Mouse (Mus musculus) heart, adult 9 months (tissue): ENCODE measurements around the gene Asic1.
A peak's percentile ranks its signal among the peaks of the same experiment; 100 is the strongest.
"Not testable (repeated sequence)": the region's sequence is repeated elsewhere in the genome, so short reads cannot be mapped to it uniquely, and the experiment has no call there.

Experiments
- DNase-seq, 2 experiments: peaks; one replicate each; pipeline ENCODE4 v3.0.0; 2022; ENCODE audit warnings: low spot score in 2 of 2

Asic1 gene

DNA sequence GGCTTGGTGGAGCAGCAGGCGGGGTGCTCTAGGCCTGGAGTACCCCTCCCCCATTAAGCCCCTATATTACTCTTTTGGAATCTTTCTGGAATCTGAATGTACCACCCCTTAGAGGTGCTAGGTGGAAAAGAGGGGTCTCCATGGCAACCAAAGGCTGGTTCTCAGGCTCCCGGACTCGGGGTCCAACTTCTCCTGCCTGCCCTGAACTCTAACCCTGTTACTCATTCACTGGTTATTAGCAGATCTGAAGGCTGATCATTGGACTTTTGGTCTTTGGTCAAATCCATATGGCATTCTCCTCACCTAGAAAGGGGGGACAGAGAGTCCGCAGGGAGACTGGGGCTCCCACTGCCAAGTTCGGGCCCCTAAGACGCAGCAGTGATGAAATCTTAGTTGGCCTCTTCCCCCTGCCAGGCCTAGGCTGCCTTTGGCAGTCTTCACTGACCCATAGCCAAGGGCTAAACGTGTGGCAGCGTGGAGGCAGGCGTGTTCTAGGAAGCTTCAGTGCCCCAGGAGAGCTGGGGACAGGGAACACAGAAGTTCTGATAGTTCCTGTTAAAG is 48.4 kb downstream of the Asic1 start:
- peak in 1 of 2 experiments; percentile 22 for DNase-seq

- DNase-seq = no peak
These were observed 49.7 kb downstream of the Asic1 start for GRCm38 (mm10) chr15:99719865-99720264.

DNA sequence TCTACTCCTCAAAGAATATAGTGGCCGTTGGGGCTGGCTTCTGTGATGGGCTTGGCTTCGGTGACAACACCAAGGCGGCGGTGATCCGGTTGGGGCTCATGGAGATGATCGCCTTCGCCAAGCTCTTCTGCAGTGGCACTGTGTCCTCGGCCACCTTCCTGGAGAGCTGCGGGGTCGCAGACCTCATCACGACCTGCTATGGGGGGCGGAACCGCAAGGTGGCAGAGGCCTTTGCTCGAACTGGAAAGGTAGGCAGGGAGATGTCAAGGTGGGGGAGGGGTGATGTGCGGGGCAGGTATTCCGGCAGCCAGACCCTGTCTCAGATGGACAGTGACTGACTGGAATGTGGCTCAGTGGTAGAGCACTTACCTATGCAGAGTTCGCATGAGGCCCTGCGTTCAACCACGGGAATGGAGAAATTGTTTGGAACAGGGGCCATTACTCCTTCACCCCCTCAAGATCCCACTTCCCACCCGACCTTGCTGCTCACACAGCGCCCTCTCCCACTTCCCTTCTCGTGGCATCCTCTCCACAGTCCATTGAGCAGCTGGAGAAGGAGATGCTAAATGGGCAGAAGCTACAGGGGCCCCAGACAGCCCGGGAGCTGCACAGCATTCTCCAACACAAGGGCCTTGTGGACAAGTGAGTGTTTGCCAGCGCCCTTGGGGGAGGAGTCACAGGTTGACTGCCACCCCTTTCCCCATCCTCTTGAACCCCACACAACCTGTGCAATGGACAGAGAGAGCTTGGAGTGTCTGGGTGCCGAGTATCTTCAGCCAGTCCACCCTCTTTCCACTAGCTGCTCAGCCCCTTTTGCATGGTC is 52.0 kb downstream of the Asic1 start:
- no peak for DNase-seq

GRCm38 (mm10) chr15:99723120-99723514 is 52.9 kb downstream of the Asic1 start:
- no peak for DNase-seq

- peak; percentile 86 to 87 for DNase-seq
These were observed 53.5 kb downstream of the Asic1 start for GRCm38 (mm10) chr15:99723515-99724291.

DNA sequence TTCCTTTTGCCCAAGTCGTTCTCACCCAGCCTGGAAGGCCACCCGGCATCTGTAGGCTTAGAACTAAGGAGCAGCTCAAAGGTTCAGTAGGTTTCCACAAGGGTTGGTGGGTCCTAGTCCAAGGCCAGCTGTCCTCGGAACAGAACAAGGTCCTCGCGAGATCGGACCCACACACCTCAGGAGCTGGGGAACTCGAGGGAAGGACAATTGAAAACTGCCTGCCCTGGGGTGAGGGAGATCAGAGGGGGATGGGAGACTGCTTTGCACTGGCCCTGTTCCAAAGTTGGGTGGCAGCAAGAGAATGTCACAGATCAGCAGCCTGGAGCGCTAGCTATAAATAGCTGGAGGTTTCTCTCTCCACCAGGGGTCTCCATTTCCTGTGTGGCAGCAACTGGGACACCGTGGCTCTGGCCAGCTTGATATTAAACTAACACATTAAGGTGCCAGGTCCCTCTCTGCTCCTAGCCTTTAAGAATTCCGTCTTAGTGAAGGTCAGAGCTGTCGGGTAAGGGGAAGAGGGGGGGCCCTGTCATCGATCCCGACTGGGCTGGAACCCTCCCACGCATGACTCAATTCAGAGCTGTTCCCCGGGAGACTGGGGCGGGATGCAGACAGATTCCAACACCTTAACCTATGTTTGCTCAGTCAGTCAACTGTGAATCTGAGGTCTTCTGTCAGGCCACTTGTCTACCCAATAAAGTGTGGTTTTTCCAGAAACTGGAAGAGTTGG is 54.3 kb downstream of the Asic1 start:
- peak; percentile 77 to 86 for DNase-seq

GRCm38 (mm10) chr15:99725341-99726155 is 55.4 kb downstream of the Asic1 start, which contains the start of gene Cox14:
Cox14 (plus strand) TSS chr15:99725618.
- DNase-seq = peak; percentile 98

DNA sequence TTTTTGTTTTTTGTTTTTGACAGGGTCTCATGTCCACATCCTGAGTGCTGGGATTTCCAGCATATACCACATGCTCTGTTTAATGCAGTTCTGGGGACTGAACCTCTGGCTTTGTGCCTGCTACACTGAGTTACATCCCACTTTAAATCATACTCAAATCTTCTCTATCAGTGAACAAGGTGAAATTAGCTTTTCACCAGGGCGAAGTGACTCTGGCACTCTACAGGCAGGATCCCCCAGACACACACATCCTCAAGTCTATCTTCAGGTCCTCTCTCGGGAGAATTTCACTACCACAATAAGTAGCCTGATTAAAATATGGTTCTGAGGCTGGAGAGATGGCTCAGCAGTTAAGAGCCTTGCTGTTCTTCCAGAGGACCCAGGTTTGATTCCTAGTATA is 56.4 kb downstream of the Asic1 start:
- no peak for DNase-seq

DNA sequence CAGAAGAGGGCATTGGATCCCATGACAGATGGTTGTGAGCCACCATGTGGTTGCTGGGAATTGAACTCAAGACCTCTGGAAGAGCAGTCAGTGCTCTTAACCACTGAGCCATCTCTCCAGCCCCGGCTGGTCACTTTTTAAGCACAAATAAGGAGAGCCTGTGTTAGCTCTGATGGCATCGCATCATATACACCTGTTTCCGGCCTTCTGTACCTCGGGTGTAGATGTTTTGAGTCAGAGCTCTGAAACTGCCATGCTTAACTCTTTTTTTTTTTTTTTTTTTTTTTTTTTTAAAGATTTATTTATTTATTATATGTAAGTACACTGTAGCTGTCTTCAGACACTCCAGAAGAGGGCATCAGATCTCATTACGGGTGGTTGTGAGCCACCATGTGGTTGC is 56.9 kb downstream of the Asic1 start:
- not testable (repeated sequence) for DNase-seq

DNA sequence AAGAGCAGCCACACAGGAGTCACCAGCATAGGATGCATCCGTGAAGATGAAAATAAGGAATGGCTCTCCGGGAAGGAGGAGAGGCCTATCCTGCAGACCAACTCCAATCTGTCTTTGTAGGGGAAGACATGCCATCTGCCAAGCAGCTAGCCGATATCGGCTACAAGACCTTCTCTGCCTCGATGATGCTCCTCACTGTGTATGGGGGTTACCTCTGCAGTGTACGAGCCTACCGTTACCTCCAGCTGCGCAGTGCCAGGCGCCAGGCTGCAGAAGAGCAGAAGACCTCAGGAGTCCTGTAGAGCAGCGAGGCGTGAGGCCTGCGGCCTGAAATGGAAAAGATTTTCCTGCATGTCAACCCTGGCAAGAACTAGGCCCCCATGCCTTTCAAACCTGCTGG is 57.4 kb downstream of the Asic1 start:
- DNase-seq = no peak

- DNase-seq = no peak
These were observed 58.0 kb downstream of the Asic1 start for GRCm38 (mm10) chr15:99728211-99728610.

- no peak for DNase-seq
These were observed 59.1 kb downstream of the Asic1 start for GRCm38 (mm10) chr15:99729056-99729783.

DNA sequence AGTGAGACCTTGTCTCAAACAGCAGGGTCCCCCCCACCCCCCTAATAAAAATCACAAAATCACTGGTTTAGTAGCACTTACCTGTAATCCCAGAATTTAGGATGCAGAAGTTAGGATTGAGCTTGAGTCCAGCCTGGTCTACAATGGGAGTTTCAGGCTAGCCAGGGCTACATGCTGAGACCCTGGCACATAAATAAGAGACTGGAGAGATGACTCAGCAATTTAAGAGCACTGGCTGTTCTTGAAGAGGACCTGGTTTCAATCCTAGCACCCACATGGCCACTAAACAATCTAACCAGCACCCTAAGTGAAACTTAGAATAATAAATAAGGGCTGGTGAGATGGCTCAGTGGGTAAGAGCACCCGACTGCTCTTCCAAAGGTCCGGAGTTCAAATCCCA is 61.0 kb downstream of the Asic1 start:
- no peak for DNase-seq

DNA sequence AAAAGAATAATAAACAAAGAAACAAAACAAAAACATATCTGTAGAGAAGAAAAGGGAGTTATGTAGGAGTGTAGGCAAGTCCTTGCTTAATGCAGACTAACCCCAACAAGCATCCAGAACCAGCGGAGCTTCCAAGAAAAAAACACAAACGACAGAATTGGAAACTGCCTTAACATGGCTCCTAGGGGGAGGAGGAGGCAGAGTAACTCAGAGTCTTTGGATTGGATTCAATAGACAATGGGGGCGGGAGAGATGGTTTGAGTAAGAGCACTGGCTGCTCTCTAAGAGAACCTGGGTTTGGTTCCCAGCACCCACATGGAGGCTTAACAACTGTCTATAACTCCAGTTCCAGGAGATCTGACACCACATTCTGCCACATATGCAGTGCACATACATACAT is 61.5 kb downstream of the Asic1 start:
- no peak for DNase-seq

- no peak for DNase-seq
These were observed 63.0 kb downstream of the Asic1 start for GRCm38 (mm10) chr15:99733186-99733585.

DNA sequence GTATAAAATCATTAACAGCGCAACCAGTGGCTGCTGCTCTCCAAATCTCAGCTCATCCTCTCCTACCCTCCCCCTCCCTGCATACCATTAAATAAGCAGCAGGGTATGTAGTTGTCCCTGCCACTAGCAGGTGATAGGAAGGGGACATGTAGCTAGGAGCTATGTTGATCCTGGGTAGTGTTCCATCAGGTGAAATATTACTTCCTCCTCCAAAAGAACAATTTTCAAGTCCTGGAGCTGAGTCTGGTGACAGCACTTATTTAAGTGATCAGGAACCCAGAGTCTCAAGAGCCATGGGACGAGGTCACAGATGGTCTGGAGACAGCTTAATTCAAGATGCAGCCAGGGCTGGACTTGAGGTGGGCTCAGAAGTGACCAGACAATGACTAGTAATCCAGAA is 65.5 kb downstream of the Asic1 start:
- DNase-seq = peak; percentile 100

DNA sequence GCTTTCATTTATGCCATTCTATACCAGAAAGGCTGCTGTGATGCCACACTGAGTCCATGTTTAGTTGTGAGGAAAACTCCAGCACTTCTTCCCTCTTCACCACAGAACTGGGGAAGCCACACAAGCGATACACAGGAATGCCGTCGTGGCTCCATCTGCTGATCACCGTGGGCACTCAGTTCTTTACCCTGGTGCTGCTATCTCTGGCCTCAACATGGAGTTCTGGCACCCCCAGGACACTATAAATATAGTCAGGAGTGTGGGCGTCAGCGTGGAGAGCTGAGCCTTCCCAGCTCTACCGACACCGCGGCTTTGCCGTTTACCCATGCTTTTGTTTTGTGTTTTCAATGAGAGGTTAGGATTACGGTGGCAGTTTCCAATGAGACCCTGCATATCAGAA is 66.5 kb downstream of the Asic1 start:
- DNase-seq = no peak

GRCm38 (mm10) chr15:99740229-99740628 is 70.1 kb downstream of the Asic1 start:
- peak in 1 of 2 experiments; percentile 6 for DNase-seq
